Mouse (Mus musculus) adrenal gland, adult (tissue): ENCODE measurements at regions not wholly inside any gene's neighbourhood (a gene's known extent, or its start where the extent isn't known, plus 50 kb on each side); places are given as distances from the start of the nearest gene placed in this dataset.

Experiments used
- DNase-seq, 2 experiments: peaks; one replicate each; pipeline ENCODE4 v3.0.0; 2022 to 2023; ENCODE audit warnings: low spot score in 1 of 2; ENCODE audit not compliant: inconsistent age in 2 of 2

GRCm38 (mm10) chr6:100396311-100397200 lies 109.3 kb upstream of the Rybp start:
- no peak for DNase-seq

GRCm38 (mm10) chr6:100390258-100390910 lies 103.1 kb upstream of the Rybp start:
- DNase-seq, result no peak

GRCm38 (mm10) chr6:100387042-100387441 lies 99.8 kb upstream of the Rybp start:
- no peak for DNase-seq

GRCm38 (mm10) chr6:100385640-100386039 lies 98.4 kb upstream of the Rybp start:
- DNase-seq, result no peak

- DNase-seq, result no peak
Observed at GRCm38 (mm10) chr6:100381046-100381445, 93.8 kb upstream of the Rybp start.

- peak in 1 of 2 experiments; percentile 28 for DNase-seq
Observed at GRCm38 (mm10) chr6:100380536-100380935, 93.3 kb upstream of the Rybp start.

- no peak for DNase-seq
Observed at GRCm38 (mm10) chr6:100379792-100380191, 92.5 kb upstream of the Rybp start.

DNA sequence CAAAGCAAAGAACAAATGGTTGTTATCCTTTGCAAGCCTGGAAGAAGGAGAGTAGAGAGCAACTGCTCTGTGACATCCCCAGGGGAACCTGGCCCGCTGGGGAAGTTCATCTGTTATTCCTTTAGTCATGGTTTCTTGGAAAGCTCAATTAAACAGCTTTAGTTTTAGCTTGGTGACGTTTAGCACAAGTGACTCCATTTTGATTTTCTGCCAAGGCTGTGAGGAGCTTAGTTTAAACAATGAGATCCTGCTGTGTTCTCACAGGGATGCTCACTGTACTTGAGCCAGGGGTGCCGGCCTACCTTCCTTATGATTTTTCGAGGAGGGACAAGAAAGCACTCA lies 91.2 kb upstream of the Rybp start:
- no peak for DNase-seq

DNA sequence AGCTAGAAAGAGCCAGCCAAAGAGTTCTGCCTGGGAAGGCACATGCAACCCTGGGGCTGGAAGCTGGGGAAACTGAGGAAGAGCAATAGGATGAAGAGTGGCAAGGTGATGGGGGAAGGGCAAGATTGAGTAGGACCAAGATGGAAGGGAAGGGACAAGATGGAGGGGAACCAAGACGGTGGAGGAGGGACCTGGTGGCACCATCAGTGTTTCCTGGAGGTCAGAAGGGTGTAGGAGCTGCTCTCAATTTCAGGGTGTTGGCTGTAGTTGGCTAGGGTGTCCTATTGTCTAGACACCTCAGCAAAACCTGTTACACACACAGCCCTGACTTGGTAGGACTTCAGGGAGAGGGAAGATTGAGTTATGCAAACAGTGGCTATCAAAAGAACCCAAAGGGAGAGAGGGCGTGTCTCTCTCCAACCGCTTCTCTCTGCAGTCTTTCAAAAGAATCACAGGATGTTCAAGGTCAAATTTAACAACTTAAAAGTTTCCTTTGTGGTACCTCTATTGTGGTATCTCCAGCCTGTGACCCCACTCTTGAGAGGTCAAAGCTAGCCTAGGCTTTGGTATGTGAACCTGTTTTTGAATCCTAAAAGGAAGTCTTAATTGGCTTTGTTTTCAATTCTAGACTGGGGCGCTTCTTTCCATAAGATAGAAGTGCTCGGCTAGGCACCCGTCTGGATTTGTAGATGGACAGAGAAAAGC lies 90.7 kb upstream of the Rybp start:
- no peak for DNase-seq

- no peak for DNase-seq
Observed at GRCm38 (mm10) chr6:100376656-100377055, 89.4 kb upstream of the Rybp start.

GRCm38 (mm10) chr6:100370828-100371227 lies 83.5 kb upstream of the Rybp start:
- DNase-seq, result no peak

DNA sequence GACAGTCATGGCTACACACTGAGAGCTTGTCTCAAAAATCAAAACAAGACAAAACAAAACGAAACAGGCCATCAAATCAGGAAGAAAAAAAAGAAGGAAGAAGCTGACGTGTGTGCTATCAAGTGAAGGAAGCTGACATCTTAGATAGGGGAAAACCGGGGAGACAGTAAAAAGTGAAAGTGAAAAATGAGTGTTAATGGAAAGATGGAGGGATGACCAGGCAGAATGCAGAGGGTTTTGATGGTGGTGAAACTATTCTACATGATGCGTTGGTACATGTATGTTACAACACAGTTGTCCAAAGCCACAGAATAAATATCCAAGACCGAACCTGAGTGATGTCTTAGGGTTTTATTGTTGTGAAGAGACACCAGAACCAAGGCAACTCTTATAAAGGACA lies 83.1 kb upstream of the Rybp start:
- DNase-seq, result no peak

- DNase-seq, result peak in 1 of 2 experiments; percentile 41
Observed at GRCm38 (mm10) chr6:100366231-100366630, 78.9 kb upstream of the Rybp start.

DNA sequence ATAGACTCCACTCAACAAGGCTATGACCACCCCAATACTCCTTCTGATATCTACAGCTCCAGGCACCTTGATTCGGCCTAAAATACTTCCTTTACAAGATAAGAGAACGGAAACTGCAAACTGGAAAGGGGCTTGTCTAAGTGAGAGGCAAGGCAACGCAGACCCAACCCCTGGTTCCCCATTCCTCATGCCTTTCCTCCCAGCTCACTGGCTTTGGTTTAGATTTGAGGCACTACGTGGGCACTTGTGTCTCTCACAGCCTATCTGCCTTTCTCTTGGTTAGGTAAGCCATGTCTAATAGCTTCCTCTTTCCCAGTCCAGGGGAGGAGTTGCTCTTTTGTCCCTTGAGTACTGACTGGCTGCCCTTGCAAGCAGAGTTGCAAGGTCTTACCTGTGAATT lies 78.5 kb upstream of the Rybp start:
- DNase-seq, result no peak

DNA sequence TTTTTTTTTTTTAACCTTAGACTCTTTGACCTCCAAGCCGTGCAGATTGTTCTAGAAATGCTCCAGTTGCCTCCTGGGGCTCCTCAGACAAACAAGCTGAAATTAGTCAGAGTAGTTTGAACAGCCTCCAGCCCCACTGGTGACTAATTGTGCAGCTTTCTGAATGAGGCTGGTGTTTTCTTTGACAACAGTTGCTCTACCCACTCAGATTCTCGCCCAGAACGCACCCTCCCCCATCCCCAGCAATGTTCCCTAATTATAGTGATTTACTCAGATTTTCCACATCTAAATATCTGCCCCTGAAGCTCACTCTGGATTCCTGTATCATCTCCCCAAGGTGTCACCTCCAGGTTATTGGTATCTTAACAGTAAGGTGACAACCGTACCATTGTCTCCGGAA lies 76.4 kb upstream of the Rybp start:
- DNase-seq, result peak; percentile 26 to 67

- DNase-seq, result peak; percentile 29 to 68
Observed at GRCm38 (mm10) chr6:100356617-100357399, 69.5 kb upstream of the Rybp start.

- DNase-seq, result no peak
Observed at GRCm38 (mm10) chr6:100355858-100356257, 68.6 kb upstream of the Rybp start.

GRCm38 (mm10) chr6:100347481-100347880 lies 60.2 kb upstream of the Rybp start:
- DNase-seq, result no peak

GRCm38 (mm10) chr6:100345073-100345472 lies 57.8 kb upstream of the Rybp start:
- no peak for DNase-seq

DNA sequence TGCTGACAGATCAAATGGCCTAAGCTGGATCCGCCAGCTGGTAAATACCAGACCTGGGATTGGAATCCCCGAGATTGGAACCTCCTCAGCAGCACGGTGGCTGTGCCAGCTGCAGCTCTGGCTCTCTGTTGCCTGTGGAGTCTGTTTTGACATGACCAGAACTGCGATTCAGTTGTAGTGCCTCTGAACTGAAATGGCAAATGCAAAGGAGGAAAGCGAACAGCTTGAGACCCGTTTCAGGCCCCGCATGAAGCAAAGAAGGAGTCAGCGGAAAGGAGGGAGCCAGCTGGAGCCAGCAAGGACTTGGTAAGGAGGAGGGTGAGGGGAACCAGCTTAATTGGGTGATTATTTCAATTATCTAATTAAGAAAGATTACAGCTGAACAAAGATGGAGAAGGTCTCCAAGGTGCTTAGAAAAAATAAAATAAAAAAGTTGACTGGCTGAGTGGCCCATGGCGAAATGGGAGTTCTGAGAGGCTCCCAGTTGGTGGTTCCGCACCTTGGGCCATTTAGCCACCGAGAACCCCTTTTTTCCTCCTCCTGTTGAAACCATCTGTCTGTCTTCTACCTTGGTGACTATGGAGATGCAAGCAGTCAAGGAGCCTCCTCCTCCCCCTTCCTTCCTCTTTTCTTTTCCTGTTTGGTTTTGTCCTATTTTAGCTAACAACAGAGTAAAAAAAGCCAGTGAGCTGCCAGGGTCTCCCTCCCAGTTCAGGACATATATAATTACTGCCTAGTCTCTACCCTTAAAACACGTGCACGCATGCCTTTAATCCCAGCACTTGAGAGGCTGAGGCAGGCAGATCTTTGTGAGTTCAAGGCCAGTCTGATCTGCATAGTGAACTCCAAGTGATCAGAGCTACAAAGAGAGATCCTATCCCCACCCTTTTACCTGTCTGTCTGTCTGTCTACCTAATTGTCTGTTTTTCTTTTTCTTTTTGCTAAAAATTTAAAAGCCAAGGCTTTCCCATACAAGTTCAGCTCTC lies 54.3 kb upstream of the Rybp start:
- no peak for DNase-seq
